Mouse (Mus musculus): Measurements from ENCODE around the gene Nppb.

- no peak for TF ChIP-seq EP300 (IDR thresholded peaks at IDR 0.05; ENCODE audit: low read depth)
- no peak for TF ChIP-seq CTCF (IDR thresholded peaks at IDR 0.05; ENCODE audit: low read depth)
Measured at GRCm38 (mm10) chr4:147977726-147978125, 7.9 kb upstream of the Nppb start.

All from liver, embryonic 14.5 days (tissue).